Mouse (Mus musculus): ENCODE results near the gene Ier5. TPM values are rescaled to one million over a fixed set of nuclear protein-coding genes. Genes with fewer than 3 reads are reported as not detected.

The Ier5 gene
- total and polyA plus RNA-seq, 2 experiments = 2.6 to 2.8 TPM

DNA sequence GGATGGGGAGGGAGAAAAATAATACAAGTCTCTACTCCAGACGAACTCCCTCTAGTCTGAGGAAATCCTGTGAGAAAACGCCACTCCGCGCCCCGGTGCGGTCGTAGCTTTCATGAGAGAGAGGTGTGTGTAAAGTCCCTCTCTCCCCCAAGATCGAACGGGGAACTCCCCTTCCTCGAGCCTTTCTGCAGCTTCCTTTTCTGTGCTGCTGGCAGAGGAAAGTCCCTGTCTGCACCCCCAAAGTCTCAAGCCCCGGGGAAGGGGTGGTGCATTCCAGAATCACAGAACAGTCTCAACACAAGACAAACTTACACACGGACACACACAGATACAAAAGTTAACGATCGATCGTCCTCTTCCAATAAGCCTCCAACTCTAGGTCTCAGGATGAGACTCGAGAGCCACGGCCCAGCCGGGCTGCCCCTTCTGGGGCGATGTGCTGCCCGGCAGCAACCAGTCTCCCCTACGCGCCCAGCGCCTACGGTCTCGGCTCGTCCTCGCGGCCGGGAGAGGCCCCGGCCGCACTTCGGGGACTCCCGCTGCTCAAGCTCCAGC is 1.4 kb downstream of the Ier5 start:
- TF ChIP-seq CTCF (IDR thresholded peaks at IDR 0.05; ENCODE audit: low read depth, low read length) (no peak), POLR2A (IDR thresholded peaks at IDR 0.05; ENCODE audit: extremely low read depth, insufficient read depth, low read length) (no peak)
- no peaks in the 10 kb centered on the region for H3K36me3 ChIP-seq (ENCODE audit: control insufficient read depth, insufficient read depth, low read length)
- peaks cover 10% of the 10 kb centered on the region for H3K79me2 ChIP-seq (ENCODE audit: control insufficient read depth, insufficient read depth, low read length)
- peak overlapping the region; percentile 76 for H3K4me3 ChIP-seq (ENCODE audit: insufficient read depth, low read depth, low read length)
- peak overlapping the region; percentile 45 for H3K27ac ChIP-seq (replicated peaks; ENCODE audit: insufficient read depth, low read depth, low read length)
- H3K9ac ChIP-seq (ENCODE audit: low read depth, low read length) = peak overlapping the region; percentile 83
- H3K27me3 ChIP-seq (ENCODE audit: control insufficient read depth, insufficient read depth, low read length) = no peaks in the 10 kb centered on the region
- peaks cover 2% of the 10 kb centered on the region; the same call in 1 of the 2 replicates for H3K4me1 ChIP-seq (ENCODE audit: control insufficient read depth, insufficient read depth, low read length)
- DNase-seq (ENCODE audit: extremely low read depth, low read depth, low spot score) = peak; percentile 41
- under 1% methylated on average over 33 of the region's 33 CpGs for WGBS

DNA sequence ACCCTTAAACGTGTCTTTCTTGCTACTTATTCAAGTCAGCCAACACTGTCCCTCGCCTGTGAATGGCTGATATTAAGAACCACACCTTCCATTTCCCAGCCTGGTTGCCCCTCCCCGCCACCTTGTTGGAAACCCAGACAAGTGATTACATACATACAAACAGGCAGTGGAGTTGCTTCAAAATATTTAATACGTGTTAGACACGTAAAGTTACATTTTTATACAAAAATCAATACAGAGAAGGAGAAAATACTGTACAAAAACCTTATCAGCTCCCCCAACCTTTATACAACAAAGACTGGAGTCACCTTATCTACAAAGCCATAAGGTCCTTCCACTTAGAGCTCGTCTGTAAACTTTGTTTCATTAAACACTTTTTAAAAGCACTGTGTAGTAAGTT is 2.1 kb downstream of the Ier5 start:
- TF ChIP-seq POLR2A (IDR thresholded peaks at IDR 0.05; ENCODE audit: extremely low read depth, insufficient read depth, low read length) = no peak
- TF ChIP-seq CTCF (IDR thresholded peaks at IDR 0.05; ENCODE audit: low read depth, low read length) = no peak
- H3K9ac ChIP-seq (ENCODE audit: low read depth, low read length) = no peak overlapping the region
- no peak overlapping the region for H3K27ac ChIP-seq (replicated peaks; ENCODE audit: insufficient read depth, low read depth, low read length)
- H3K27me3 ChIP-seq (ENCODE audit: control insufficient read depth, insufficient read depth, low read length) = no peaks in the 10 kb centered on the region
- H3K79me2 ChIP-seq (ENCODE audit: control insufficient read depth, insufficient read depth, low read length) = peaks cover 10% of the 10 kb centered on the region
- WGBS = 38% methylated on average over 6 of the region's 6 CpGs
- H3K4me3 ChIP-seq (ENCODE audit: insufficient read depth, low read depth, low read length) = no peak overlapping the region
- peaks cover 2% of the 10 kb centered on the region; the same call in 1 of the 2 replicates for H3K4me1 ChIP-seq (ENCODE audit: control insufficient read depth, insufficient read depth, low read length)
- no peaks in the 10 kb centered on the region for H3K36me3 ChIP-seq (ENCODE audit: control insufficient read depth, insufficient read depth, low read length)
- no peak for DNase-seq (ENCODE audit: extremely low read depth, low read depth, low spot score)

DNA sequence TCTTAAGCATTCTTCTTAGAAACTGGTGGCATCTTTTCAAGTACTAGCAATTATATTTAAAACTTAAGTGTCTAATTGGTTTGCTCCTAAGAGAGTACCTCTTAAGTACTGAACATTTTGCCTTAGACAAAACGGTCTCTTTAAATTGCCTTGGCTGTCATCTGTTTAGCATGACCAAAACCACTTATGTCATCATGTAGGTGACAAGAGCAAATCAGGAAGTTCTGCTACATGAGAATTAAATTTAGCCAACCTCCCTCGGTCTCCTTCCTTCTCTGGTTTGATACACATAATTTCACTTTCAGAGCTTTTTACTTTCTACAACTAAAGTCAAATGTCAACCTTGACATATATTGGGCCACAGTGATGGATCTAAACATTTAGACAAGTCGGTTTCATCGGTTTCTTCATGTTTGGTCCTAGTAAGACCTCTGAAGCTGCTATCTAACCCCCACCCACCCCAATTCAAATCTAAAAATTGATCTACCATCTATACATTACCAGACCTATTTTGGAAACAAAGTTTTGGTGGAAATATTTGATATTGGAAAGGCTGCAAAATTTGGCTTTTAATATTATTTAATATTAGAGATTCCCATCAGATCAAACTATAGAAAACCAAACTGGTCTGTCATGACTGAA is 2.7 kb downstream of the Ier5 start:
- no peak overlapping the region for H3K27ac ChIP-seq (replicated peaks; ENCODE audit: insufficient read depth, low read depth, low read length)
- H3K4me1 ChIP-seq (ENCODE audit: control insufficient read depth, insufficient read depth, low read length) = peaks cover 2% of the 10 kb centered on the region; the same call in 1 of the 2 replicates
- H3K4me3 ChIP-seq (ENCODE audit: insufficient read depth, low read depth, low read length) = no peak overlapping the region
- no peaks in the 10 kb centered on the region for H3K36me3 ChIP-seq (ENCODE audit: control insufficient read depth, insufficient read depth, low read length)
- H3K79me2 ChIP-seq (ENCODE audit: control insufficient read depth, insufficient read depth, low read length) = peaks cover 10% of the 10 kb centered on the region
- no peak for TF ChIP-seq CTCF (IDR thresholded peaks at IDR 0.05; ENCODE audit: low read depth, low read length)
- no peak for TF ChIP-seq POLR2A (IDR thresholded peaks at IDR 0.05; ENCODE audit: extremely low read depth, insufficient read depth, low read length)
- DNase-seq (ENCODE audit: extremely low read depth, low read depth, low spot score) = no peak
- no peak overlapping the region for H3K9ac ChIP-seq (ENCODE audit: low read depth, low read length)
- no peaks in the 10 kb centered on the region for H3K27me3 ChIP-seq (ENCODE audit: control insufficient read depth, insufficient read depth, low read length)
- 88% methylated on average over 4 of the region's 4 CpGs for whole genome bisulfite sequencing

GRCm38 (mm10) chr1:155093971-155094707 is 5.3 kb downstream of the Ier5 start:
- Histone ChIP-seq H3K79me2 (ENCODE audit: control insufficient read depth, insufficient read depth, low read length) (peaks cover 9% of the 10 kb centered on the region), H3K27me3 (ENCODE audit: control insufficient read depth, insufficient read depth, low read length) (no peaks in the 10 kb centered on the region), H3K27ac (replicated peaks; ENCODE audit: insufficient read depth, low read depth, low read length) (no peak overlapping the region), H3K4me1 (ENCODE audit: control insufficient read depth, insufficient read depth, low read length) (0 out of 2 replicates have a peak, but pooled peaks cover 2% of the 10 kb centered on the region), H3K4me3 (ENCODE audit: insufficient read depth, low read depth, low read length) (no peak overlapping the region), H3K36me3 (ENCODE audit: control insufficient read depth, insufficient read depth, low read length) (no peaks in the 10 kb centered on the region), H3K9ac (ENCODE audit: low read depth, low read length) (no peak overlapping the region)
- no peak for DNase-seq (ENCODE audit: extremely low read depth, low read depth, low spot score)
- 81% methylated on average over 9 of the region's 9 CpGs for WGBS
- TF ChIP-seq CTCF (IDR thresholded peaks at IDR 0.05; ENCODE audit: low read depth, low read length) (no peak), POLR2A (IDR thresholded peaks at IDR 0.05; ENCODE audit: extremely low read depth, insufficient read depth, low read length) (no peak)

GRCm38 (mm10) chr1:155093145-155093791 is 6.2 kb downstream of the Ier5 start:
- Histone ChIP-seq H3K4me1 (ENCODE audit: control insufficient read depth, insufficient read depth, low read length) (0 out of 2 replicates have a peak, but pooled peaks cover 3% of the 10 kb centered on the region), H3K27ac (replicated peaks; ENCODE audit: insufficient read depth, low read depth, low read length) (no peak overlapping the region), H3K36me3 (ENCODE audit: control insufficient read depth, insufficient read depth, low read length) (no peaks in the 10 kb centered on the region), H3K79me2 (ENCODE audit: control insufficient read depth, insufficient read depth, low read length) (peaks cover under 1% of the 10 kb centered on the region; the same call in 1 of the 2 replicates), H3K4me3 (ENCODE audit: insufficient read depth, low read depth, low read length) (no peak overlapping the region), H3K9ac (ENCODE audit: low read depth, low read length) (no peak overlapping the region), H3K27me3 (ENCODE audit: control insufficient read depth, insufficient read depth, low read length) (no peaks in the 10 kb centered on the region)
- DNase-seq (ENCODE audit: extremely low read depth, low read depth, low spot score) = no peak
- no peak for TF ChIP-seq POLR2A (IDR thresholded peaks at IDR 0.05; ENCODE audit: extremely low read depth, insufficient read depth, low read length)
- 76% methylated on average over 4 of the region's 4 CpGs for WGBS

All from liver, adult 2 months (tissue).